Mouse (Mus musculus): ENCODE data around the gene Prps1l3. TPM values are rescaled to one million over a fixed set of nuclear protein-coding genes. Genes with fewer than 3 reads are reported as not detected.
"Not testable (repeated sequence)": the region's sequence is repeated elsewhere in the genome, so short reads cannot be mapped to it uniquely, and the experiment has no call there.

Gene Prps1l3
- total and polyA plus RNA-seq, 3 experiments, result 41.0 to 203 (median 130) TPM

- ATAC-seq (ENCODE audit: extremely low read depth, insufficient number of reproducible peaks, low FRiP score, poor library complexity, severe bottlenecking) (no peak), DNase-seq (ENCODE audit: low spot score) (no peak)
- TF ChIP-seq CTCF (IDR thresholded peaks at IDR 0.05; ENCODE audit: low read depth, low read length) (no peak), GATA1 (IDR thresholded peaks at IDR 0.05; ENCODE audit: borderline replicate concordance, low read length) (no peak), TAL1 (conservative IDR thresholded peaks at IDR 0.05; ENCODE audit: low read depth, low read length) (no peak), GATA2 (IDR thresholded peaks at IDR 0.05; ENCODE audit: borderline replicate concordance, low read depth, low read length) (no peak), POLR2AphosphoS5 (IDR thresholded peaks at IDR 0.05; ENCODE audit: insufficient replicate concordance, low read depth, low read length) (no peak)
- Histone ChIP-seq H3K27me3 (ENCODE audit: insufficient read depth, low read length) (no peaks in the 10 kb centered on the region; the same call in 1 of the 2 replicates), H3K4me1 (ENCODE audit: insufficient read depth, low read depth, low read length) (peaks cover 13% of the 10 kb centered on the region; the same call in 1 of the 2 replicates), H3K4me3 (ENCODE audit: low read depth, low read length) (no peak overlapping the region), H3K36me3 (replicated peaks) (no peaks in the 10 kb centered on the region), H3K9me3 (replicated peaks) (no peaks in the 10 kb centered on the region)
Measured at GRCm38 (mm10) chr12:57204276-57204851, 25.8 kb upstream of the Prps1l3 start.

- H3K36me3 ChIP-seq (replicated peaks), result no peaks in the 10 kb centered on the region
- peaks cover 15% of the 10 kb centered on the region for H3K4me1 ChIP-seq (ENCODE audit: insufficient read depth, low read depth, low read length)
- no peaks in the 10 kb centered on the region for H3K9me3 ChIP-seq (replicated peaks)
- TF ChIP-seq TAL1 (conservative IDR thresholded peaks at IDR 0.05; ENCODE audit: low read depth, low read length) (no peak), GATA1 (IDR thresholded peaks at IDR 0.05; ENCODE audit: borderline replicate concordance, low read length) (no peak), GATA2 (IDR thresholded peaks at IDR 0.05; ENCODE audit: borderline replicate concordance, low read depth, low read length) (no peak), CTCF (IDR thresholded peaks at IDR 0.05; ENCODE audit: low read depth, low read length) (no peak), POLR2AphosphoS5 (IDR thresholded peaks at IDR 0.05; ENCODE audit: insufficient replicate concordance, low read depth, low read length) (no peak)
- peaks cover 9% of the 10 kb centered on the region; the same call in 1 of the 2 replicates for H3K27me3 ChIP-seq (ENCODE audit: insufficient read depth, low read length)
- no peak for DNase-seq (ENCODE audit: low spot score)
- H3K4me3 ChIP-seq (ENCODE audit: low read depth, low read length), result no peak overlapping the region
- no peak for ATAC-seq (ENCODE audit: extremely low read depth, insufficient number of reproducible peaks, low FRiP score, poor library complexity, severe bottlenecking)
Measured at GRCm38 (mm10) chr12:57211353-57212311, 18.6 kb upstream of the Prps1l3 start.

GRCm38 (mm10) chr12:57212463-57212862, 17.7 kb upstream of the Prps1l3 start:
- H3K36me3 ChIP-seq (replicated peaks); H3K9me3 ChIP-seq (replicated peaks); H3K4me3 ChIP-seq (ENCODE audit: low read depth, low read length); ATAC-seq (ENCODE audit: extremely low read depth, insufficient number of reproducible peaks, low FRiP score, poor library complexity, severe bottlenecking); H3K27me3 ChIP-seq (ENCODE audit: insufficient read depth, low read length); DNase-seq (ENCODE audit: low spot score): not testable (repeated sequence)
- peaks cover 15% of the 10 kb centered on the region for H3K4me1 ChIP-seq (ENCODE audit: insufficient read depth, low read depth, low read length)

GRCm38 (mm10) chr12:57226411-57226810, 3.8 kb upstream of the Prps1l3 start:
- ATAC-seq (ENCODE audit: extremely low read depth, insufficient number of reproducible peaks, low FRiP score, poor library complexity, severe bottlenecking), result no peak

GRCm38 (mm10) chr12:57227776-57228175, 2.4 kb upstream of the Prps1l3 start:
- ATAC-seq (ENCODE audit: extremely low read depth, insufficient number of reproducible peaks, low FRiP score, poor library complexity, severe bottlenecking), result no peak
- H3K36me3 ChIP-seq (replicated peaks), result peaks cover 7% of the 10 kb centered on the region
- no peaks in the 10 kb centered on the region for H3K27me3 ChIP-seq (ENCODE audit: insufficient read depth, low read length)
- H3K9me3 ChIP-seq (replicated peaks), result no peaks in the 10 kb centered on the region
- DNase-seq (ENCODE audit: low spot score), result peak; percentile 57
- H3K4me3 ChIP-seq (ENCODE audit: low read depth, low read length), result no peak overlapping the region; the same call in 1 of the 2 replicates
- TF ChIP-seq GATA1 (IDR thresholded peaks at IDR 0.05; ENCODE audit: borderline replicate concordance, low read length) (no peak), CTCF (IDR thresholded peaks at IDR 0.05; ENCODE audit: low read depth, low read length) (no peak), POLR2AphosphoS5 (IDR thresholded peaks at IDR 0.05; ENCODE audit: insufficient replicate concordance, low read depth, low read length) (no peak), TAL1 (conservative IDR thresholded peaks at IDR 0.05; ENCODE audit: low read depth, low read length) (no peak), GATA2 (IDR thresholded peaks at IDR 0.05; ENCODE audit: borderline replicate concordance, low read depth, low read length) (no peak)
- peaks cover 42% of the 10 kb centered on the region for H3K4me1 ChIP-seq (ENCODE audit: insufficient read depth, low read depth, low read length)

More at GRCm38 (mm10) chr12:57226411-57226810, 3.8 kb upstream of the Prps1l3 start:
- peaks cover 3% of the 10 kb centered on the region for H3K36me3 ChIP-seq (replicated peaks)
- peaks cover 34% of the 10 kb centered on the region for H3K4me1 ChIP-seq (ENCODE audit: insufficient read depth, low read depth, low read length)
- no peak overlapping the region for H3K4me3 ChIP-seq (ENCODE audit: low read depth, low read length)
- DNase-seq (ENCODE audit: low spot score), result no peak
- H3K9me3 ChIP-seq (replicated peaks), result no peaks in the 10 kb centered on the region
- H3K27me3 ChIP-seq (ENCODE audit: insufficient read depth, low read length), result no peaks in the 10 kb centered on the region
- TF ChIP-seq GATA2 (IDR thresholded peaks at IDR 0.05; ENCODE audit: borderline replicate concordance, low read depth, low read length) (no peak), TAL1 (conservative IDR thresholded peaks at IDR 0.05; ENCODE audit: low read depth, low read length) (no peak), POLR2AphosphoS5 (IDR thresholded peaks at IDR 0.05; ENCODE audit: insufficient replicate concordance, low read depth, low read length) (no peak), CTCF (IDR thresholded peaks at IDR 0.05; ENCODE audit: low read depth, low read length) (no peak)

GRCm38 (mm10) chr12:57229703-57230102, 509 bp upstream of the Prps1l3 start:
- peaks cover 11% of the 10 kb centered on the region for H3K36me3 ChIP-seq (replicated peaks)
- no peaks in the 10 kb centered on the region for H3K27me3 ChIP-seq (ENCODE audit: insufficient read depth, low read length)
- H3K9me3 ChIP-seq (replicated peaks), result no peaks in the 10 kb centered on the region
- DNase-seq (ENCODE audit: low spot score) (no peak), ATAC-seq (ENCODE audit: extremely low read depth, insufficient number of reproducible peaks, low FRiP score, poor library complexity, severe bottlenecking) (no peak)
- no peak for TF ChIP-seq GATA2 (IDR thresholded peaks at IDR 0.05; ENCODE audit: borderline replicate concordance, low read depth, low read length)
- TF ChIP-seq TAL1 (conservative IDR thresholded peaks at IDR 0.05; ENCODE audit: low read depth, low read length), result no peak
- TF ChIP-seq POLR2AphosphoS5 (IDR thresholded peaks at IDR 0.05; ENCODE audit: insufficient replicate concordance, low read depth, low read length), result no peak
- no peak for TF ChIP-seq GATA1 (IDR thresholded peaks at IDR 0.05; ENCODE audit: borderline replicate concordance, low read length)
- TF ChIP-seq CTCF (IDR thresholded peaks at IDR 0.05; ENCODE audit: low read depth, low read length), result no peak
- peaks cover 52% of the 10 kb centered on the region for H3K4me1 ChIP-seq (ENCODE audit: insufficient read depth, low read depth, low read length)
- peak overlapping the region; percentile 78 for H3K4me3 ChIP-seq (ENCODE audit: low read depth, low read length)

Data from G1E (cell line).